Mouse (Mus musculus): ENCODE measurements around the gene Gcnt3.
"Not testable (repeated sequence)": the region's sequence is repeated elsewhere in the genome, so short reads cannot be mapped to it uniquely, and the experiment has no call there.

Gcnt3 gene

GRCm38 (mm10) chr9:70042935-70043334 is 5.0 kb upstream of the Gcnt3 start:
- no peak for DNase-seq (ENCODE audit: low spot score)

GRCm38 (mm10) chr9:70042137-70042536 is 4.2 kb upstream of the Gcnt3 start:
- no peak for DNase-seq (ENCODE audit: low spot score)

DNA sequence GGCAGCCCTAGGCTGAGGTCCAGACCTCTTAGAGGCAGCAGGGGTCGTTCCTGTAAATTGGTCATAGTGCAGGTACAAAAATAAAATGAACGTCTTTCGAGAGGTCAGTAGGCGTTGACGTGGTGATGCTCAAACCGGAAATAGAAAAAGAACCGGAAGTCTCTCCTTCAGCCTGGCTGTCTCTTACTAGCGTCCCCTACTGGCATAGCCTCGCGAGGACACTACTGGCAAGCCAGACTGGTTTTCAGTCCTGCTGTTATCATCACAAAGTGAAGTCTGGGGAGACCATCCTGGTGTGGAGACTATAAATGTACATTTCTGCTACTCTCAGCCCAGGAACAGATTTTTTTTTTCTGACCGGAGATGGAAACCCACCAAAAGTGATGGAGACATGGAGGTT is 2.7 kb upstream of the Gcnt3 start:
- DNase-seq (ENCODE audit: low spot score), result no peak

- DNase-seq (ENCODE audit: low spot score), result no peak
Measured at GRCm38 (mm10) chr9:70039597-70040385, 1.9 kb upstream of the Gcnt3 start.

DNA sequence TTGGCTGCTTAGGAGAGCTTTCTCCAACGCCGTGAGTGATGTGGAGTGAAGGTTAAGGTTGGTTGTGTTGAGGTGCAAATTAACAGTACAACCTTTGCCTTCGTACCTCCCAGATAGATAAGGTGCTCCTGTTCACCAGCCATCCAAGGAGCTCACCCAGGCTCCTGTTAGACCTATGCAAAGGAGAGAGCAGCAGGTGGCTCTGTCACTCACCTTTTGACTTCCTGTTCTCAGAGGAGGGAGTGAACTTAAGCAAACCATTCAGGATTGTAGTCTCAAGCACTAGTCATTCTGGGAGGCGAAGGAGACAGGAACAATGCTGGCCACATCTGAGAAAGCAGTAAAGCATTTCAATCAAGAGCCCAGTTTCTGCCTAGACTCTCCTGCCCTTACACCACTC is 1.2 kb downstream of the Gcnt3 start:
- DNase-seq (ENCODE audit: low spot score), result no peak

GRCm38 (mm10) chr9:70034702-70035101 is 3.2 kb downstream of the Gcnt3 start:
- no peak for DNase-seq (ENCODE audit: low spot score)

GRCm38 (mm10) chr9:70033056-70033455 is 4.8 kb downstream of the Gcnt3 start:
- DNase-seq (ENCODE audit: low spot score), result no peak

- DNase-seq (ENCODE audit: low spot score), result no peak
Measured at GRCm38 (mm10) chr9:70032167-70032566, 5.7 kb downstream of the Gcnt3 start.

GRCm38 (mm10) chr9:70025365-70026012 is 12.4 kb downstream of the Gcnt3 start:
- DNase-seq (ENCODE audit: low spot score), result no peak

- no peak for DNase-seq (ENCODE audit: low spot score)
Measured at GRCm38 (mm10) chr9:70024648-70025047, 13.2 kb downstream of the Gcnt3 start.

- not testable (repeated sequence) for DNase-seq (ENCODE audit: low spot score)
Measured at GRCm38 (mm10) chr9:70023615-70024014, 14.3 kb downstream of the Gcnt3 start.

GRCm38 (mm10) chr9:70022083-70022482 is 15.8 kb downstream of the Gcnt3 start:
- no peak for DNase-seq (ENCODE audit: low spot score)

- no peak for DNase-seq (ENCODE audit: low spot score)
Measured at GRCm38 (mm10) chr9:70021610-70022009, 16.3 kb downstream of the Gcnt3 start.

DNA sequence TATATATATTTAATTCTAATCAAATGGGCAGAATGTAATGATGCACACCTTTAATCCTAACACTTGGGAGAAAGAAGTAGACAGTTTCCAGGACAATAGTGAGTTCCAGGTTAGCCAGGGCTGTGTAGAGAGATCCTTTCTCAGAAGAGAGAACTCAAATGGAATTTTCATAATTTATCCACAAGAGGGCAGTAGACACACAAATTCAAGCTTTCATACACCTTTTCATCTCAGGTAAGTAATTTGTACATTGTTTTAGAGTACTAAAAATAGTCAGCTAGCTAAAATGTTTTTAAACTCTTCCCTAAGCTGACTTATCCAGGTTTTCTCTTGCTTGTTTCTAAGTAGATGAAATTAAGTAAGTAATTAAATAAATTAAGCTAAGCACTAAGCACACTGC is 19.0 kb downstream of the Gcnt3 start:
- peak; percentile 74 for DNase-seq (ENCODE audit: low spot score)

GRCm38 (mm10) chr9:70015632-70016031 is 22.3 kb downstream of the Gcnt3 start:
- no peak for DNase-seq (ENCODE audit: low spot score)

DNA sequence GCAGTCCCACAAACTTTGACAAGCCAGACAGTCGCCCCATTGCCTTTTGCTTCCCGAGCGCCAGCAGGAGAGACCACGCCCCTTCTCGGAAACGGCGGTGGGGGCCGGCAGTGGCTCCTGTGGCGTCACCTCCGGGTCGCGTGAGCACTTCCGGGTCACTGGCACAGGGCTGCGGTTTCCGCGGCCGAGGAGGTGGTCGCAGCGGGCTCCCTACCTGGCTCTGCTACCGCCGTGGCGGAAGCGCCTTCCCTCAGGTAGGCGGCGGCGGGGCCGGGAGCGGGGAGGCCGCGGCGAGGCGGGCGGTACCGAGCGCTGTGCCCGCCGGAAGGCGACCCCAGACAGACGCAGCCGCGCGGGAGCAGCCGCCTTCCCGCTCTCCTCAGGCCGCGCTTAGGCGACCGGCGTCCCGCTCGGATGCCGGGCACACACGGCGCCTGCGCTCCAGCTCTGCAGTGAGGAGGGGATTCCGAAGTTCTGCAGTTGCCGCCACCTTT is 25.4 kb downstream of the Gcnt3 start, which contains the start of gene Gtf2a2:
Gtf2a2 (plus strand) TSS at position 143 of the 494 bp plus-strand sequence.
- DNase-seq (ENCODE audit: low spot score), result peak; percentile 94

GRCm38 (mm10) chr9:70011537-70012407 is 26.1 kb downstream of the Gcnt3 start:
- no peak for DNase-seq (ENCODE audit: low spot score)

DNA sequence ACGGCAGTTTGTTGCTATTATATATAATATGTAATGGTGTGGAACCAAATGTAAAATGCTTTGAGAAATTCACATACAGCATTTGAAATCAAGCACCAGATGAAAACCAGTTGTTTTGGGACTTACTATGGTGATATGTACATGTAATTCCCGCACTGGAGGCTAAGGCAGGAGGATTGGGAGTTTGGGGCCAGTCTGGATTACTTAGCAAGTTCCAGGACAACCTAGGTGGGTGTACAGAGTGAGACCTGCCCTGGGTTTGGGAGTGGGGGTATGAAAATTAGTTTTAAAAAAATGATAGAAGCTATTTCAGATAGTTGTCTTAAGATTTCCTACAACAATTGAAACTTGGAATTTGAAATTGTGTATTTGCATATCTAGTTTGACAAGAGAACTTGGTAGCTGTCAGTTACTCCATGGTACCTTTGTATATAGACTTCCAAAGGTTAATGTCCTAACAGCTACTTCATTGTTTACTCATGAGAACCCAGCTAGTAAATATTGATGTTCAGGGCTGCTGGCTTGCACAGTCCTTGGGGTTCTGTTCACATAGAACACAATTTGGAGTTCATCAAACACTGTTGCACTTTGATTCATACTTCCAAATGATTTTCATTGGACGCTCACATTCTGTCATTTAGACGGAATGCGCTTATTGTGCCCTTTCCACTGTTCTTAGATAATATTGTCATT is 27.0 kb downstream of the Gcnt3 start:
- DNase-seq (ENCODE audit: low spot score), result no peak

DNA sequence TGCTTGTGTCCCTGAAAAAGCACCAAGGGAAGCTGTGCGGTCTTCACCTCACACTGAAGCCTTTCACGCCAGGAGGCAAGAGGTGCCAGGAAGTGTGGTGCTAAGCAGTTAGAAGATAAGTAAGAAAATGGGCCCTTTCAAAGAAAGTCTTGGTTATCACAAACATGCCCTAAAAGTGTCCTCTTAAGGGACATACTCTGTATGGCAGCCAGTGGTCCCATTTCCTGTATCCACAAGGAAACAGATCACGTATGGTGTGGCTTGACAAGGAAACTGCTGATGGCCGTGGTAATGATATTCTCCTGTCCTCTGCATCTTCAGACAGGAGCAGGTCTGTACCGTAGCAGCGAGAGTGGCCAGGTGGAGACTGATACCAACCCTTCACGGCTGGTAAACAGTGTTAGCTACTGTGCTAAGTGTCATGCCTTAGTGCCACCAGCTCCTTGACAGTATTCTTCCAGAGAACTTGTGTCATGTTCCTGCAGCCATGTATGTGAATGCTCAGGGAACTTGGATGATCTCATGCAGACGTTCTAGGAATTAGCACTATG is 28.1 kb downstream of the Gcnt3 start:
- no peak for DNase-seq (ENCODE audit: low spot score)

GRCm38 (mm10) chr9:70007506-70008248 is 30.2 kb downstream of the Gcnt3 start:
- DNase-seq (ENCODE audit: low spot score), result no peak

DNA sequence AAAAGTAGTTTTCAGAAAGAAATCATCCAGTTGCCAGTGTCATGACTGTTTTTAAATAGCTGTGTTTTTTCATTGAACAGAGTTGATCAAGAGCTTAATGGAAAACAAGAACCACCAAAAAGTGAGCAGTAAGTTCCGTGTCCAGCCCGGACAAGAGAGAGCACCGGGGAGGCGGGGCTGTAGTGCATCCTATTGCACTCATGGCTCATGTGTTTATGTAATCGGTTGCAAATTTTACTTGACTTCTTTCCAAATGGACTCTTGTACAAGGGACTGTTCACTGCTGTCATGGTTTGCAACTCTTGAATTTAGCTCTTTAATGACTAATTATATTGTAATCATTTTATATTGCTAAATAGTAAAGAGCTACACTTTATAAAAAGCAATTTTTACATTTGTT is 30.9 kb downstream of the Gcnt3 start:
- DNase-seq (ENCODE audit: low spot score), result no peak
